Mouse (Mus musculus) intestine, embryonic 16.5 days (tissue): ENCODE results near the gene Ube2v1. TPM values are rescaled to one million over a fixed set of nuclear protein-coding genes. Genes with fewer than 3 reads are reported as not detected.

Experiments
- ATAC-seq: fragments of 200-750 bp; cut with Nextera tagmentation; 2 replicates; pipeline ENCODE4 v1.8.0; 2017; ENCODE audit warnings: moderate TSS enrichment, moderate library complexity
- H3K27ac ChIP-seq: fragments of 300-500 bp; sonication (generic); 2 replicates; pipeline ENCODE4 v1.5.1; 2014; ENCODE audit warnings: mild to moderate bottlenecking, low read length
- H3K27me3 ChIP-seq: fragments of 300-500 bp; sonication (generic); replicated peaks from 2 replicates; pipeline ENCODE4 v1.6.1; 2014; ENCODE audit warnings: low read length, control low read depth, mixed read lengths; ENCODE audit not compliant: control insufficient read depth, insufficient read depth
- H3K36me3 ChIP-seq: fragments of 300-500 bp; sonication (generic); 2 replicates; pipeline ENCODE4 v1.6.1; 2014; ENCODE audit warnings: low read length, control low read depth; ENCODE audit not compliant: control insufficient read depth, insufficient read depth
- H3K4me1 ChIP-seq: fragments of 300-500 bp; sonication (generic); 2 replicates; pipeline ENCODE4 v1.6.1; 2014; ENCODE audit warnings: low read length, control low read depth, mixed read lengths; ENCODE audit not compliant: control insufficient read depth, insufficient read depth
- H3K4me2 ChIP-seq: fragments of 300-500 bp; sonication (generic); 2 replicates; pipeline ENCODE4 v1.6.1; 2014; ENCODE audit warnings: low read depth, low read length, control low read depth
- H3K4me3 ChIP-seq: fragments of 300-500 bp; sonication (generic); 2 replicates; pipeline ENCODE4 v1.5.1; 2014; ENCODE audit warnings: mild to moderate bottlenecking, low read length
- H3K9ac ChIP-seq: fragments of 300-500 bp; sonication (generic); 2 replicates; pipeline ENCODE4 v1.6.1; 2014; ENCODE audit warnings: low read depth, low read length
- H3K9me3 ChIP-seq: fragments of 300-500 bp; sonication (generic); 2 replicates; pipeline ENCODE4 v1.6.1; 2016; ENCODE audit warnings: low read length, control low read depth; ENCODE audit not compliant: control insufficient read depth
- WGBS: fragments of 180-500 bp; shearing (Covaris S2); extraction: QIAGEN DNeasy Blood & Tissue Kit; methylation state at CpG from one replicate; pipeline ENCODE4 v1.1.7; 2014; 5-methylcytosine and 5-hydroxymethylcytosine counted together
- polyA plus RNA-seq: library from polyadenylated mRNA; unstranded; fragments of >200 nt; fragmentation: Nextera tagmentation; extraction: Ambion mirVana; gene quantifications from 2 replicates; pipeline ENCODE4 v1.2.1, GENCODE M21; 2015

Gene Ube2v1
- 273 and 293 TPM in 2 replicates for polyA plus RNA-seq

- Histone ChIP-seq H3K27ac (peak within 1 kb of the TSS; percentile 93), H3K9me3 (no peaks in the 10 kb centered on the region), H3K36me3 (0 out of 2 replicates have a peak, but pooled peaks cover 4% of the 10 kb centered on the region), H3K4me1 (peaks cover 45% of the 10 kb centered on the region), H3K4me3 (peak within 1 kb of the TSS; percentile 92), H3K4me2 (peak within 1 kb of the TSS; percentile 95), H3K9ac (peak within 1 kb of the TSS; percentile 96), H3K27me3 (no peaks in the 10 kb centered on the region)
- under 1% methylated on average over 73 of the region's 87 CpGs for WGBS
- ATAC-seq: peak; percentile 88
Observed at GRCm38 (mm10) chr2:167631591-167632448, at the start of gene Ube2v1. TSS of gene Ube2v1 (minus strand) at chr2:167632095.

GRCm38 (mm10) chr2:167680657-167681056, 48.8 kb upstream of the Ube2v1 start:
- 0 out of 2 replicates have a peak, but pooled peaks cover 4% of the 10 kb centered on the region for H3K4me1 ChIP-seq
- no peak overlapping the region for H3K4me3 ChIP-seq
- ATAC-seq: no peak
- no peak overlapping the region for H3K9ac ChIP-seq
- no peaks in the 10 kb centered on the region for H3K36me3 ChIP-seq
- 48% methylated on average over 5 of the region's 5 CpGs for WGBS
- H3K4me2 ChIP-seq: no peak overlapping the region
- H3K27me3 ChIP-seq: no peaks in the 10 kb centered on the region
- no peak overlapping the region for H3K27ac ChIP-seq
- no peaks in the 10 kb centered on the region for H3K9me3 ChIP-seq

- peak; percentile 76 for ATAC-seq
- Histone ChIP-seq H3K27ac (no peak overlapping the region), H3K9ac (no peak overlapping the region), H3K27me3 (no peaks in the 10 kb centered on the region), H3K4me3 (no peak overlapping the region), H3K36me3 (no peaks in the 10 kb centered on the region), H3K4me1 (0 out of 2 replicates have a peak, but pooled peaks cover 4% of the 10 kb centered on the region), H3K4me2 (no peak overlapping the region), H3K9me3 (no peaks in the 10 kb centered on the region)
- WGBS: 2% methylated on average over 13 of the region's 13 CpGs
Observed at GRCm38 (mm10) chr2:167679902-167680430, 48.1 kb upstream of the Ube2v1 start.

GRCm38 (mm10) chr2:167678600-167678999, 46.7 kb upstream of the Ube2v1 start:
- 53% methylated on average over 5 of the region's 5 CpGs for WGBS
- H3K4me3 ChIP-seq: no peak overlapping the region

GRCm38 (mm10) chr2:167675120-167675909, 43.4 kb upstream of the Ube2v1 start:
- H3K27ac ChIP-seq: no peak overlapping the region
- no peaks in the 10 kb centered on the region for H3K27me3 ChIP-seq
- no peak for ATAC-seq
- H3K9me3 ChIP-seq: no peaks in the 10 kb centered on the region
- H3K4me2 ChIP-seq: no peak overlapping the region
- peaks cover 17% of the 10 kb centered on the region for H3K4me1 ChIP-seq
- no peak overlapping the region for H3K9ac ChIP-seq
- no peaks in the 10 kb centered on the region for H3K36me3 ChIP-seq
- WGBS: 33% methylated on average over 14 of the region's 14 CpGs
- H3K4me3 ChIP-seq: no peak overlapping the region

More at GRCm38 (mm10) chr2:167678600-167678999, 46.7 kb upstream of the Ube2v1 start:
- H3K27ac ChIP-seq: no peak overlapping the region
- no peaks in the 10 kb centered on the region for H3K27me3 ChIP-seq
- no peak for ATAC-seq
- H3K9me3 ChIP-seq: no peaks in the 10 kb centered on the region
- H3K36me3 ChIP-seq: no peaks in the 10 kb centered on the region
- 0 out of 2 replicates have a peak, but pooled peaks cover 4% of the 10 kb centered on the region for H3K4me1 ChIP-seq
- H3K9ac ChIP-seq: no peak overlapping the region
- H3K4me2 ChIP-seq: no peak overlapping the region

- Histone ChIP-seq H3K9me3 (no peaks in the 10 kb centered on the region), H3K4me3 (no peak overlapping the region), H3K4me1 (peaks cover 15% of the 10 kb centered on the region), H3K27ac (no peak overlapping the region), H3K36me3 (no peaks in the 10 kb centered on the region), H3K9ac (no peak overlapping the region), H3K27me3 (no peaks in the 10 kb centered on the region), H3K4me2 (no peak overlapping the region)
- 30% methylated on average over 13 of the region's 13 CpGs for WGBS
- ATAC-seq: no peak
Observed at GRCm38 (mm10) chr2:167672212-167672685, 40.4 kb upstream of the Ube2v1 start.

GRCm38 (mm10) chr2:167671101-167671633, 39.3 kb upstream of the Ube2v1 start:
- peak overlapping the region; percentile 57; the same call in 1 of the 2 replicates for H3K27ac ChIP-seq
- peak; percentile 83 for ATAC-seq
- WGBS: 56% methylated on average over 5 of the region's 5 CpGs

GRCm38 (mm10) chr2:167669398-167669797, 37.5 kb upstream of the Ube2v1 start:
- Histone ChIP-seq H3K4me3 (no peak overlapping the region), H3K4me2 (no peak overlapping the region), H3K9ac (no peak overlapping the region), H3K9me3 (no peaks in the 10 kb centered on the region), H3K27ac (no peak overlapping the region), H3K4me1 (peaks cover 15% of the 10 kb centered on the region), H3K36me3 (no peaks in the 10 kb centered on the region), H3K27me3 (no peaks in the 10 kb centered on the region)
- ATAC-seq: no peak
- 59% methylated on average over 4 of the region's 4 CpGs for WGBS

More at GRCm38 (mm10) chr2:167671101-167671633, 39.3 kb upstream of the Ube2v1 start:
- Histone ChIP-seq H3K4me2 (no peak overlapping the region), H3K36me3 (no peaks in the 10 kb centered on the region), H3K9ac (no peak overlapping the region), H3K27me3 (no peaks in the 10 kb centered on the region), H3K9me3 (no peaks in the 10 kb centered on the region), H3K4me1 (peaks cover 15% of the 10 kb centered on the region), H3K4me3 (no peak overlapping the region)
